Mouse (Mus musculus) heart, adult 2 months (tissue): ENCODE measurements around the gene Agxt.

Source experiments
- CTCF ChIP-seq: fragments of 200-600 bp; IDR thresholded peaks from 2 replicates; pipeline ENCODE4 v1.8.1; 2022; ENCODE audit warnings: antibody characterized with exemption, mild to moderate bottlenecking, moderate library complexity
- EP300 ChIP-seq: fragments of 200-500 bp; IDR thresholded peaks from 2 replicates; pipeline ENCODE4 v1.6.1; 2011; ENCODE audit warnings: low read depth, low read length, control low read depth; ENCODE audit not compliant: insufficient read depth
- POLR2A ChIP-seq: fragments of 200-500 bp; IDR thresholded peaks from 2 replicates; pipeline ENCODE4 v1.6.1; 2011; ENCODE audit warnings: mild to moderate bottlenecking, low read depth, low read length, control low read depth; ENCODE audit not compliant: insufficient read depth

- no peak for TF ChIP-seq CTCF
- TF ChIP-seq EP300 = no peak
- no peak for TF ChIP-seq POLR2A
Observed at GRCm38 (mm10) chr1:93142871-93143270, 7.8 kb downstream of the Agxt start.
